In genomic region chr9:74920450-74920849, GRCm38 (mm10) we compare ENCODE assay signal across 30 mouse cellular contexts. TPM values are rescaled to one million over a fixed set of nuclear protein-coding genes. Genes with fewer than 3 reads are reported as not detected.
DNase-seq lines count a peak whose midpoint lies in the region; ATAC-seq and TF ChIP-seq lines count a peak whose summit lies in the region.
"Had no signal": no experiment of that assay in that cellular context is flagged by ENCODE, and none has a peak within 500 bp of the region (broad histone marks: within the 10 kb centered on the region; RNA-seq: fewer than 3 reads in every experiment).

No protein-coding gene starts in this region.

- ATAC-seq in embryonic facial prominence, embryonic 13.5 days (ENCODE audit: insufficient number of reproducible peaks, insufficient read depth, low FRiP score, low TSS enrichment, low read depth): no peak
- ATAC-seq in liver, postnatal 0 days: peak; percentile 85
- no peak for ATAC-seq in kidney, embryonic 16.5 days (ENCODE audit: low FRiP score, low TSS enrichment)
- ATAC-seq: forebrain, postnatal 0 days; intestine, embryonic 16.5 days; Patski had no signal

- no peaks in the 10 kb centered on the region for H3K27me3 ChIP-seq in embryonic facial prominence, embryonic 13.5 days
- H3K27me3 ChIP-seq in embryonic facial prominence, embryonic 10.5 days (replicated peaks; ENCODE audit: low read depth, poor library complexity, severe bottlenecking): no peaks in the 10 kb centered on the region
- no peaks in the 10 kb centered on the region for H3K27me3 ChIP-seq in liver, postnatal 0 days (ENCODE audit: insufficient read depth, low read length)
- no peaks in the 10 kb centered on the region for H3K27me3 ChIP-seq in kidney, embryonic 16.5 days (ENCODE audit: insufficient read depth, low read length)
- H3K27me3 ChIP-seq: forebrain, embryonic 12.5 days; heart, embryonic 12.5 days; hindbrain, embryonic 13.5 days; limb, embryonic 12.5 days; liver, embryonic 15.5 days; neural tube, embryonic 15.5 days; Patski had no signal

- peak overlapping the region; percentile 39; the same call in 1 of the 2 replicates for H3K27ac ChIP-seq in embryonic facial prominence, embryonic 13.5 days
- no peak overlapping the region for H3K27ac ChIP-seq in embryonic facial prominence, embryonic 10.5 days (replicated peaks)
- H3K27ac ChIP-seq in liver, postnatal 0 days (ENCODE audit: low read depth): no peak overlapping the region
- no peak overlapping the region for H3K27ac ChIP-seq in kidney, embryonic 16.5 days (ENCODE audit: low read length)
- H3K27ac ChIP-seq: forebrain, embryonic 12.5 days; heart, adult 2 months; hindbrain, embryonic 13.5 days; limb, embryonic 12.5 days; liver, embryonic 15.5 days; neural tube, embryonic 15.5 days had no signal

- H3K36me3 ChIP-seq in embryonic facial prominence, embryonic 13.5 days: no peaks in the 10 kb centered on the region
- no peaks in the 10 kb centered on the region for H3K36me3 ChIP-seq in embryonic facial prominence, embryonic 10.5 days (replicated peaks)
- no peaks in the 10 kb centered on the region for H3K36me3 ChIP-seq in liver, postnatal 0 days (replicated peaks; ENCODE audit: insufficient read depth, low read length)
- no peaks in the 10 kb centered on the region for H3K36me3 ChIP-seq in kidney, embryonic 16.5 days (ENCODE audit: insufficient read depth, low read length)
- H3K36me3 ChIP-seq: forebrain, embryonic 12.5 days; heart, embryonic 12.5 days; limb, embryonic 12.5 days; liver, embryonic 15.5 days; neural tube, embryonic 15.5 days had no signal

- H3K4me2 ChIP-seq in embryonic facial prominence, embryonic 13.5 days: no peak overlapping the region
- no peak overlapping the region for H3K4me2 ChIP-seq in liver, postnatal 0 days (ENCODE audit: low read depth, low read length)
- H3K4me2 ChIP-seq in kidney, embryonic 16.5 days (replicated peaks; ENCODE audit: low read depth, low read length): no peak overlapping the region
- H3K4me2 ChIP-seq: forebrain, embryonic 12.5 days; heart, embryonic 12.5 days; hindbrain, embryonic 13.5 days; limb, embryonic 12.5 days; liver, embryonic 15.5 days; neural tube, embryonic 15.5 days had no signal

- no peak overlapping the region for H3K9ac ChIP-seq in embryonic facial prominence, embryonic 13.5 days
- no peak overlapping the region for H3K9ac ChIP-seq in liver, postnatal 0 days (replicated peaks)
- H3K9ac ChIP-seq in kidney, embryonic 16.5 days (replicated peaks; ENCODE audit: low read length): no peak overlapping the region
- H3K9ac ChIP-seq: forebrain, embryonic 12.5 days; forebrain, postnatal 0 days; heart, embryonic 12.5 days; hindbrain, embryonic 13.5 days; limb, embryonic 12.5 days; liver, embryonic 15.5 days; neural tube, embryonic 15.5 days had no signal

- H3K9me3 ChIP-seq in embryonic facial prominence, embryonic 13.5 days: peaks cover 7% of the 10 kb centered on the region; the same call in 1 of the 2 replicates
- H3K9me3 ChIP-seq in embryonic facial prominence, embryonic 10.5 days: peaks cover 5% of the 10 kb centered on the region; the same call in 1 of the 2 replicates
- no peaks in the 10 kb centered on the region for H3K9me3 ChIP-seq in liver, postnatal 0 days (ENCODE audit: low read length)
- H3K9me3 ChIP-seq in kidney, embryonic 16.5 days (ENCODE audit: low read length): peaks cover 6% of the 10 kb centered on the region
- H3K9me3 ChIP-seq: liver, embryonic 15.5 days had no signal

- no peaks in the 10 kb centered on the region for H3K4me1 ChIP-seq in embryonic facial prominence, embryonic 13.5 days
- peaks cover 5% of the 10 kb centered on the region; the same call in 1 of the 2 replicates for H3K4me1 ChIP-seq in embryonic facial prominence, embryonic 10.5 days
- peaks cover 5% of the 10 kb centered on the region; the same call in 1 of the 2 replicates for H3K4me1 ChIP-seq in liver, postnatal 0 days (ENCODE audit: insufficient read depth)
- H3K4me1 ChIP-seq in kidney, embryonic 16.5 days (ENCODE audit: insufficient read depth, low read length): peaks cover 14% of the 10 kb centered on the region; the same call in 1 of the 2 replicates
- H3K4me1 ChIP-seq: liver, embryonic 15.5 days had no signal

- TF ChIP-seq CTCF in liver, postnatal 0 days (IDR thresholded peaks at IDR 0.05; ENCODE audit: low read depth): no peak

- 86% methylated on average over 12 of the region's 12 CpGs for WGBS in embryonic facial prominence, embryonic 13.5 days
- 93% methylated on average over 12 of the region's 12 CpGs for WGBS in embryonic facial prominence, embryonic 10.5 days
- WGBS in liver, postnatal 0 days (ENCODE audit: insufficient replicate concordance): 75% methylated on average over 12 of the region's 12 CpGs
- 85% methylated on average over 12 of the region's 12 CpGs for WGBS in kidney, embryonic 16.5 days

- no peak overlapping the region for H3K4me3 ChIP-seq in embryonic facial prominence, embryonic 13.5 days
- no peak overlapping the region for H3K4me3 ChIP-seq in embryonic facial prominence, embryonic 10.5 days
- no peak overlapping the region for H3K4me3 ChIP-seq in liver, postnatal 0 days (ENCODE audit: low read depth, low read length)
- H3K4me3 ChIP-seq in kidney, embryonic 16.5 days (ENCODE audit: low read length): no peak overlapping the region
- H3K4me3 ChIP-seq: erythroblast, embryonic 14.5 days; forebrain, embryonic 12.5 days; heart, adult 2 months; heart, embryonic 12.5 days; hindbrain, embryonic 13.5 days; limb, embryonic 12.5 days; liver, embryonic 15.5 days; megakaryocyte, embryonic 14.5 days; neural tube, embryonic 15.5 days had no signal

- DNase-seq in embryonic facial prominence, embryonic 10.5 days (ENCODE audit: low spot score): no peak
- peak; percentile 30 to 54 for DNase-seq in lung, adult 18-20 months
- DNase-seq in lung, postnatal 10 days: no peak
- DNase-seq in A20 (ENCODE audit: low read depth, low spot score): peak; percentile 84
- DNase-seq in liver, postnatal 0 days: peak; percentile 49
- DNase-seq: adrenal gland, postnatal 10 days; cerebellum, adult 8-10 months; cerebellum, postnatal 25 days; forebrain, postnatal 0 days; heart, adult 2 months; heart, postnatal 4 days; kidney, adult 8-10 months; lung, postnatal 4 days; midbrain, embryonic 14.5 days; retina, postnatal 1 day; right cerebral cortex, postnatal 4 days had no signal

- peak; percentile 31; the same call in 1 of the 2 replicates for TF ChIP-seq EP300 in liver, postnatal 0 days (IDR thresholded peaks at IDR 0.05; ENCODE audit: low read depth)

RNA-seq across cellular contexts. Expression of gene Fam214a, which starts 32.2 kb away (rescaled TPM):
- 13.8 and 15.1 TPM in 2 replicates for polyA plus RNA-seq in embryonic facial prominence, embryonic 13.5 days (2015; fragmentation: Nextera tagmentation; extraction: Ambion mirVana)
- polyA plus RNA-seq in embryonic facial prominence, embryonic 10.5 days (2016; fragmentation: Nextera tagmentation; extraction: Ambion mirVana): 6.6 and 8.6 TPM in 2 replicates
- polyA plus RNA-seq in liver, postnatal 0 days (2015; fragmentation: Nextera tagmentation; extraction: Ambion mirVana): 4.8 and 6.4 TPM in 2 replicates
- 13.1 and 13.6 TPM in 2 replicates for polyA plus RNA-seq in kidney, embryonic 16.5 days (2015; fragmentation: Nextera tagmentation; extraction: Ambion mirVana)
- polyA plus RNA-seq: erythroblast, embryonic 14.5 days had no signal

RNA-seq across cellular contexts. Expression of gene Onecut1, which starts 58.7 kb away (rescaled TPM):
- not detected in 2 replicates for polyA plus RNA-seq in embryonic facial prominence, embryonic 13.5 days (2015; fragmentation: Nextera tagmentation; extraction: Ambion mirVana)
- polyA plus RNA-seq in embryonic facial prominence, embryonic 10.5 days (2016; fragmentation: Nextera tagmentation; extraction: Ambion mirVana): 2.9 and 4.2 TPM in 2 replicates
- polyA plus RNA-seq in liver, postnatal 0 days (2015; fragmentation: Nextera tagmentation; extraction: Ambion mirVana): 7.5 and 9.1 TPM in 2 replicates
- polyA plus RNA-seq in kidney, embryonic 16.5 days (2015; fragmentation: Nextera tagmentation; extraction: Ambion mirVana): 0.05 and 0.06 TPM in 2 replicates
- polyA plus RNA-seq: erythroblast, embryonic 14.5 days; heart, adult 2 months; heart, postnatal 0 days; Patski; urinary bladder, adult 2 months had no signal

Comparison
In these comparisons a context has a peak if more than half of its experiments do, and no peak if none do; other contexts are left out.
1. DNase-seq: peak in lung, adult 18-20 months (2 of 2), A20 (single experiment) and liver, postnatal 0 days (single experiment); none in embryonic facial prominence, embryonic 10.5 days (single experiment) and lung, postnatal 10 days (single experiment).